Mouse (Mus musculus): ENCODE data around the gene Mpnd.

The Mpnd gene

GRCm38 (mm10) chr17:56020400-56021084, 15.0 kb downstream of the Mpnd start:
- no peak for DNase-seq

- peak in 1 of 2 experiments; percentile 38 for DNase-seq
Measured at GRCm38 (mm10) chr17:56021161-56021910, 15.8 kb downstream of the Mpnd start.

GRCm38 (mm10) chr17:56022131-56022988, 16.8 kb downstream of the Mpnd start:
- DNase-seq = no peak

- no peak for DNase-seq
Measured at GRCm38 (mm10) chr17:56022989-56023290, 17.4 kb downstream of the Mpnd start.

- peak in 1 of 2 experiments; percentile 36 for DNase-seq
Measured at GRCm38 (mm10) chr17:56023386-56023785, 17.9 kb downstream of the Mpnd start.

- DNase-seq = no peak
Measured at GRCm38 (mm10) chr17:56024476-56024875, 19.0 kb downstream of the Mpnd start.

GRCm38 (mm10) chr17:56024931-56025330, 19.4 kb downstream of the Mpnd start:
- no peak for DNase-seq

GRCm38 (mm10) chr17:56026303-56026702, 20.8 kb downstream of the Mpnd start:
- DNase-seq = no peak

GRCm38 (mm10) chr17:56026881-56027280, 21.4 kb downstream of the Mpnd start:
- no peak for DNase-seq

- DNase-seq = no peak
Measured at GRCm38 (mm10) chr17:56027801-56028441, 22.4 kb downstream of the Mpnd start.

- DNase-seq = no peak
Measured at GRCm38 (mm10) chr17:56030238-56030870, 24.8 kb downstream of the Mpnd start.

GRCm38 (mm10) chr17:56030919-56031318, 25.4 kb downstream of the Mpnd start:
- DNase-seq = no peak

- DNase-seq = no peak
Measured at GRCm38 (mm10) chr17:56031431-56031830, 25.9 kb downstream of the Mpnd start.

GRCm38 (mm10) chr17:56032127-56032733, 26.7 kb downstream of the Mpnd start:
- no peak for DNase-seq

- peak; percentile 55 to 60 for DNase-seq
Measured at GRCm38 (mm10) chr17:56032831-56033230, 27.3 kb downstream of the Mpnd start.

- DNase-seq = no peak
Measured at GRCm38 (mm10) chr17:56034040-56034725, 28.7 kb downstream of the Mpnd start.

GRCm38 (mm10) chr17:56034726-56035100, 29.2 kb downstream of the Mpnd start:
- DNase-seq = no peak

- DNase-seq = no peak
Measured at GRCm38 (mm10) chr17:56035216-56035615, 29.7 kb downstream of the Mpnd start.

- DNase-seq = peak; percentile 99
Measured at GRCm38 (mm10) chr17:56036176-56036900, 30.8 kb downstream of the Mpnd start, which contains the start of gene Sh3gl1. Gene Sh3gl1 (minus strand): TSS chr17:56036635.

- DNase-seq = no peak
Measured at GRCm38 (mm10) chr17:56036901-56037287, 31.4 kb downstream of the Mpnd start.

Data from spleen, adult 18-20 months (tissue).